Mouse (Mus musculus) hindbrain, embryonic 13.5 days (tissue): Measurements from ENCODE around the gene Sufu. TPM values are rescaled to one million over a fixed set of nuclear protein-coding genes. Genes with fewer than 3 reads are reported as not detected.

Experiments
- ATAC-seq: fragments of 200-750 bp; cut with Nextera tagmentation; 2 replicates; pipeline ENCODE4 v1.8.0; 2017; ENCODE audit warnings: moderate TSS enrichment; ENCODE audit not compliant: low FRiP score
- H3K27ac ChIP-seq: fragments of 300-500 bp; sonication (generic); 2 replicates; pipeline ENCODE4 v1.5.1; 2015; ENCODE audit warnings: inconsistent platforms, mild to moderate bottlenecking, moderate library complexity
- H3K27me3 ChIP-seq: fragments of 300-500 bp; sonication (generic); 2 replicates; pipeline ENCODE4 v1.6.1; 2015; ENCODE audit warnings: mild to moderate bottlenecking, inconsistent platforms
- H3K36me3 ChIP-seq: fragments of 300-500 bp; sonication (generic); 2 replicates; pipeline ENCODE4 v1.6.1; 2015; ENCODE audit warnings: mild to moderate bottlenecking, inconsistent platforms
- H3K4me1 ChIP-seq: fragments of 300-500 bp; sonication (generic); replicated peaks from 2 replicates; pipeline ENCODE4 v1.6.1; 2015; ENCODE audit warnings: inconsistent platforms
- H3K4me2 ChIP-seq: fragments of 300-500 bp; sonication (generic); 2 replicates; pipeline ENCODE4 v1.6.1; 2015; ENCODE audit warnings: inconsistent platforms, mild to moderate bottlenecking, moderate library complexity
- H3K4me3 ChIP-seq: fragments of 300-500 bp; sonication (generic); 2 replicates; pipeline ENCODE4 v1.5.1; 2015; ENCODE audit warnings: mild to moderate bottlenecking, inconsistent platforms
- H3K9ac ChIP-seq: fragments of 300-500 bp; sonication (generic); 2 replicates; pipeline ENCODE4 v1.6.1; 2015; ENCODE audit warnings: mild to moderate bottlenecking, inconsistent platforms
- H3K9me3 ChIP-seq: fragments of 300-500 bp; sonication (generic); 2 replicates; pipeline ENCODE4 v1.6.1; 2016; ENCODE audit warnings: inconsistent platforms
- WGBS: fragments of 180-500 bp; shearing (Covaris S2); methylation state at CpG from one replicate; pipeline ENCODE4 v1.1.7; 2015; 5-methylcytosine and 5-hydroxymethylcytosine counted together
- polyA plus RNA-seq: library from polyadenylated mRNA; unstranded; fragments of >200 nt; fragmentation: Nextera tagmentation; extraction: Ambion mirVana; gene quantifications from 2 replicates; pipeline ENCODE4 v1.2.1, GENCODE M21; 2015

The Sufu gene
- polyA plus RNA-seq, 1 experiment from 2014 or later: 26.3 TPM

GRCm38 (mm10) chr19:46524601-46525321 lies 128.1 kb downstream of the Sufu start:
- Histone ChIP-seq H3K9me3 (no peaks in the 10 kb centered on the region), H3K4me3 (no peak overlapping the region), H3K4me2 (peak overlapping the region; percentile 52), H3K27me3 (no peaks in the 10 kb centered on the region), H3K27ac (peak overlapping the region; percentile 88), H3K36me3 (no peaks in the 10 kb centered on the region), H3K9ac (peak overlapping the region; percentile 67), H3K4me1 (peaks cover 74% of the 10 kb centered on the region)
- 27% methylated on average over 14 of the region's 14 CpGs for WGBS
- no peak for ATAC-seq

- ATAC-seq: no peak
- peak overlapping the region; percentile 61 for H3K9ac ChIP-seq
- no peaks in the 10 kb centered on the region for H3K36me3 ChIP-seq
- no peak overlapping the region for H3K4me2 ChIP-seq
- WGBS: 33% methylated on average over 10 of the region's 10 CpGs
- no peak overlapping the region for H3K4me3 ChIP-seq
- peak overlapping the region; percentile 36 for H3K27ac ChIP-seq
- peaks cover 86% of the 10 kb centered on the region for H3K4me1 ChIP-seq
- H3K27me3 ChIP-seq: no peaks in the 10 kb centered on the region
- H3K9me3 ChIP-seq: no peaks in the 10 kb centered on the region
Observed at GRCm38 (mm10) chr19:46525691-46526631, 129.3 kb downstream of the Sufu start.

- no peaks in the 10 kb centered on the region for H3K36me3 ChIP-seq
- H3K4me2 ChIP-seq: peak overlapping the region; percentile 62
- peak overlapping the region; percentile 27 for H3K4me3 ChIP-seq
- H3K27ac ChIP-seq: peak overlapping the region; percentile 93
- H3K4me1 ChIP-seq: peaks cover 100% of the 10 kb centered on the region
- no peaks in the 10 kb centered on the region for H3K27me3 ChIP-seq
- H3K9me3 ChIP-seq: no peaks in the 10 kb centered on the region
- WGBS: 5% methylated on average over 17 of the region's 17 CpGs
- no peak for ATAC-seq
- peak overlapping the region; percentile 71 for H3K9ac ChIP-seq
Observed at GRCm38 (mm10) chr19:46527632-46528528, 131.2 kb downstream of the Sufu start.

DNA sequence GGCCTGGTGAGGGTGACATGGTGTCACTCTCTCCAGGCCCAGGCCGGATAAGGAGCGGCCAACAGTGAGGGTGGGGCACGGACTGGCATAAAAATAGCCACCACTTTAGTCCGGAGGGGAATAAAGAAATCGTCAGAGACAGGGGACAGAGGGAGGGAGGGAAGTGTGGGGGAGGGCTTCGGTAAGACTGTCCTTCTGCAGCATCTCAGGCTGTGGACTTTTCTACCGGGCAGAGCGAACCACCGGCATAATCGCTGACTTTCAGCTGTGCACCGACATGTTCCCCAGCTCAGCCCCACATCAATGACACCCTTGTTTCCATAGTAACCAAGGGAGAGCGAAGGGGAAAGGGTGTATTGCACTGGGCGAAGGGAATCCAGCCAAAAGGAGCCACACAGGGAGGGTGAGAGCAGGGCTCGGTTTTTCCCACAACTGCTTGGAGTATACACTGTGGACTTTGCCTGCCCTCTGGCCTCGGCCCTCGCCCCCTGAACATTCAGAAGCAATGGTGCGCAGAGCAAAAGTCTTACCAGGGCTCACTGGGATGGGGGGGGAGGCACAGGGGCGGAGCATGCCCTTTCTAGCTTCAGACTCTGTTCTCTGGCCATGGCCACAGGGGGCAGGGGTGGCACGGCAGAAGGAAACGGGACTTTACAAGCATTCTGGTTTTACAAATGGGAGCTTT lies 132.0 kb downstream of the Sufu start:
- 1% methylated on average over 20 of the region's 20 CpGs for WGBS
- Histone ChIP-seq H3K27ac (peak overlapping the region; percentile 93), H3K36me3 (no peaks in the 10 kb centered on the region), H3K4me3 (peak overlapping the region; percentile 27), H3K9me3 (no peaks in the 10 kb centered on the region), H3K4me2 (peak overlapping the region; percentile 62), H3K27me3 (no peaks in the 10 kb centered on the region), H3K4me1 (peaks cover 100% of the 10 kb centered on the region), H3K9ac (peak overlapping the region; percentile 71)
- peak; percentile 68 for ATAC-seq

DNA sequence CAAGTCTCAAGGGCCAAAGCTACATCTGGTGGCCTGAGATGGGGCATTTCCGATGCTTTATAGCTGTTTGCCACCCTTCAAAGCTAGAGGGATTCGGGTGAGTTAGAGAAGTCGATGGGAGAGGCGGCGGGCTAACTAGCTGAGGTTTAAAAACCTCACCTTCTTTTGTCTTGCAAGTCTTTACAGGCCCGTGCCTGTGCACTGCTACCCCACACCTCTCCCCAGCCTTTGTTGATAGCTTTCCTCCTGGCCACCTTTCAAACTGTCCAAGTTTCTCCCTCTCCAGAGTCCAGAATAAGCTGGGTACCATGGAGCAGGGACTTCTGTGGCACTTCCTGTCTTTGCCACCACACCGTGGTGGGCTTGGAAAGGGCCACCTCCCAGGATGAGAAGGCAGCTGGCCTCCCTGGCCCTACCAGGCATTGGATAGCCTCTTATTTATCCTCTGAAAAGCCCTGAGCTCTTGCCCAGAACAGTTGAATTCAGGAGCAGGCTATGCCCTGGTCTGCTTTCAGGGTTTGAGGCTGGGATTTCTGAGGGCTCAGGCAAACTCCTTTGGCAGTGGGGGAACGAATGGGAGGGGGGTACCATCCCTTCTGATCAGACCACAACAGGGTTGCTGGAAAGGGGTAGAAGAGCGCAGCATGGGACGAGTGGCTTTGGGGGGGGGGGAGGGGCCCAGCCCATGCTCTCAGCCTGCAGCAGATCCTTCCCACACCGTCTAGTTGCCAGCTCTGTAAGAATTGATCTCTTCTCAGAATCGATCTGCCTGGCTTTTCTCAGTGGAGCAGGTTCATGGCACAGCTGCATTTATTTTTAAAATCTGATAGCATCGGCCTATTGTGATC lies 133.1 kb downstream of the Sufu start:
- Histone ChIP-seq H3K9me3 (no peaks in the 10 kb centered on the region), H3K4me3 (no peak overlapping the region), H3K9ac (peak overlapping the region; percentile 71), H3K4me2 (peak overlapping the region; percentile 62), H3K4me1 (peaks cover 99% of the 10 kb centered on the region), H3K27me3 (no peaks in the 10 kb centered on the region), H3K27ac (peak overlapping the region; percentile 93), H3K36me3 (no peaks in the 10 kb centered on the region; the same call in 1 of the 2 replicates)
- ATAC-seq: no peak
- 3% methylated on average over 13 of the region's 13 CpGs for WGBS

- peaks cover 95% of the 10 kb centered on the region for H3K4me1 ChIP-seq
- no peak for ATAC-seq
- WGBS: 7% methylated on average over 8 of the region's 8 CpGs
- no peaks in the 10 kb centered on the region for H3K27me3 ChIP-seq
- no peaks in the 10 kb centered on the region; the same call in 1 of the 2 replicates for H3K36me3 ChIP-seq
- H3K27ac ChIP-seq: peak overlapping the region; percentile 93
- H3K9ac ChIP-seq: peak overlapping the region; percentile 71
- no peak overlapping the region for H3K4me3 ChIP-seq
- no peaks in the 10 kb centered on the region for H3K9me3 ChIP-seq
- H3K4me2 ChIP-seq: peak overlapping the region; percentile 30; the same call in 1 of the 2 replicates
Observed at GRCm38 (mm10) chr19:46530449-46530990, 133.8 kb downstream of the Sufu start.

GRCm38 (mm10) chr19:46531071-46532030 lies 134.7 kb downstream of the Sufu start:
- H3K4me1 ChIP-seq: peaks cover 87% of the 10 kb centered on the region
- no peaks in the 10 kb centered on the region for H3K9me3 ChIP-seq
- H3K27ac ChIP-seq: peak overlapping the region; percentile 93
- no peak overlapping the region for H3K4me3 ChIP-seq
- 5% methylated on average over 16 of the region's 16 CpGs for WGBS
- no peak for ATAC-seq
- H3K9ac ChIP-seq: peak overlapping the region; percentile 71
- H3K27me3 ChIP-seq: no peaks in the 10 kb centered on the region
- peak overlapping the region; percentile 30 for H3K4me2 ChIP-seq
- peaks cover 5% of the 10 kb centered on the region for H3K36me3 ChIP-seq

DNA sequence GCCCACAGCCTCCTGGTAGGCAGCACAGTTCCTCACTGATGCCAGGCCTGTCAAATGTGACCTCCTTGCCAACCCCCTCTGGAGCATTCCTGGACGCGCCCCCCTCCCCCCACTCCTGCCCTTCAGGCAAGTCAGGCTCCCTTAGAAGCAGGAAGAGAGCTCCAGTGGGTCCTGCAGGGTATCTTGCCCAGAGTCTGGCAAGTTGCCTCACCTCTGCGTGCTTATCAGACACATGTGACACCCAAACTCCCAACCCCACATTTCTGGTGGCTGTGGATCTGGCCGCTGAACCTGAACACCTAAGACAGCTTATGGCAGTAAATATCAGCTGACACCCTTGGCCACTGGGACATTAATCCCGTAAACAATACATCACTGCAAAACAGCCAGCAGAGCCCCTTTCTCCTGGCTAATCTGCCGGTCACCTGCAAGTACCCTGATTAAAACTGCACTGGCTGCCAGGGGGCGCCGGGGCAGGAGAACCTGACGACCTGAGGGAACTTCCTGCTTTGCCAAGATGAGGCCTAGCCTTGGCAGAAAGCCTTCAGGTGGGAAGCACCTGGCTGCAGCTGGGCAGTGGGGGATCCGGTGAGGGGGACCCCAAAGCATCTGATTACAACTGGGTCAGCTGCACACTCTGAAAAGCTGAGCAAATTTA lies 135.5 kb downstream of the Sufu start:
- 14% methylated on average over 10 of the region's 10 CpGs for WGBS
- Histone ChIP-seq H3K4me2 (no peak overlapping the region), H3K4me1 (peaks cover 79% of the 10 kb centered on the region), H3K36me3 (peaks cover 9% of the 10 kb centered on the region), H3K4me3 (no peak overlapping the region), H3K9me3 (no peaks in the 10 kb centered on the region), H3K27me3 (no peaks in the 10 kb centered on the region), H3K27ac (peak overlapping the region; percentile 93), H3K9ac (peak overlapping the region; percentile 31; the same call in 1 of the 2 replicates)
- ATAC-seq: no peak

- peak overlapping the region; percentile 59 for H3K9ac ChIP-seq
- no peak for ATAC-seq
- 56% methylated on average over 4 of the region's 4 CpGs for WGBS
Observed at GRCm38 (mm10) chr19:46533066-46533465, 136.4 kb downstream of the Sufu start.

More at GRCm38 (mm10) chr19:46533066-46533465, 136.4 kb downstream of the Sufu start:
- Histone ChIP-seq H3K4me2 (no peak overlapping the region), H3K27ac (peak overlapping the region; percentile 93), H3K9me3 (no peaks in the 10 kb centered on the region), H3K4me1 (peaks cover 70% of the 10 kb centered on the region), H3K27me3 (no peaks in the 10 kb centered on the region), H3K36me3 (peaks cover 9% of the 10 kb centered on the region), H3K4me3 (no peak overlapping the region)
